In the genomic region with DNA sequence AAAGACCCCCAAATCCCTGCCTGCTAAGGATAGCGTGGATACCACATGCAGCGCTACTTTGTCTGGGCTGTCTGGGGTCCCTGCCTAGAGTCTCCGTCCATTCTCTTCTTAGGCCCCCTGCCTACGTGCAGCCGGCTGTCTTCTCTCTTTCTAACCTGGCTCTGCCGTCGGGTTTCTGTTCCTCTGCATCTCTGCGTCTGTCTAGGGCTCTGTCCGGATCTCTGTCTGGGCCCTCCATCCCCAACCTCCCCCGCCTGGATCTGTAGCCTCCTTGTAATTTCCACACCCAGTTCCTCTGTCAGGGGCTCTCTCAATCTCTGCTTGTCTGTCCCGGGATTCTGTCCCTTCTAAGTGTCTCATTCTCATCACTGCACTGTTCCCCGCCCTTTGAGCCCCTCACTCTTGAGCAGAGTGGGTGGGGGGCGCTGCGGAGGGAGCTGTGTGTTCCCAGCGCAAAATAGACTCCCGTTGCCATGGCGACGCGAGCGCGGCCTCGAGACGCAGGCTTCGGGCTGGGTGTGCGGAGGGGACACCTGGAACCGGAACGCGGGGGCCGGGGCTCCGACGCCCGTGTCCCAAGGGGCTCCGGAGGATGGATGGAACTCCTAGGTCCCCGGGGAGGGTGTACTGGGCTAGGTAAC, we compare ENCODE assay signal across 8 mouse cellular contexts. TPM values are rescaled to one million over a fixed set of nuclear protein-coding genes. Genes with fewer than 3 reads are reported as not detected.
DNase-seq lines count a peak whose midpoint lies in the region; ATAC-seq lines count a peak whose summit lies in the region.

No protein-coding gene starts in this region.

- no peaks in the 10 kb centered on the region for H3K36me3 ChIP-seq in kidney, embryonic 14.5 days (ENCODE audit: control insufficient read depth, insufficient read depth, low read length)
- no peaks in the 10 kb centered on the region for H3K36me3 ChIP-seq in forebrain, embryonic 13.5 days (ENCODE audit: poor library complexity, severe bottlenecking)

- H3K4me3 ChIP-seq in kidney, embryonic 14.5 days (ENCODE audit: low read length): peak overlapping the region; percentile 44
- H3K4me3 ChIP-seq in forebrain, embryonic 13.5 days: peak overlapping the region; percentile 57

- ATAC-seq in kidney, embryonic 14.5 days (ENCODE audit: low FRiP score, low TSS enrichment): peak; percentile 7; the same call in 1 of the 2 replicates
- ATAC-seq in forebrain, embryonic 13.5 days: peak; percentile 54
- no peak for ATAC-seq in activated CD4-positive, CD25-positive, alpha-beta regulatory T cell, adult 4 months
- ATAC-seq in megakaryocyte-erythroid progenitor cell, adult 5-6 weeks (replicated peaks; ENCODE audit: low FRiP score, low TSS enrichment, poor library complexity, severe bottlenecking): no peak

- H3K4me2 ChIP-seq in kidney, embryonic 14.5 days (replicated peaks; ENCODE audit: low read depth, low read length): peak overlapping the region; percentile 87
- H3K4me2 ChIP-seq in forebrain, embryonic 13.5 days: peak overlapping the region; percentile 92

- peaks cover 35% of the 10 kb centered on the region for H3K27me3 ChIP-seq in kidney, embryonic 14.5 days (ENCODE audit: control insufficient read depth, insufficient read depth, low read length)
- H3K27me3 ChIP-seq in forebrain, embryonic 13.5 days: peaks cover 45% of the 10 kb centered on the region

- WGBS in kidney, embryonic 14.5 days: 2% methylated on average over 34 of the region's 34 CpGs
- under 1% methylated on average over 34 of the region's 34 CpGs for WGBS in forebrain, embryonic 13.5 days

- H3K9ac ChIP-seq in kidney, embryonic 14.5 days (ENCODE audit: low read depth, low read length): peak overlapping the region; percentile 47
- peak overlapping the region; percentile 71 for H3K9ac ChIP-seq in forebrain, embryonic 13.5 days

- H3K4me1 ChIP-seq in kidney, embryonic 14.5 days (ENCODE audit: control insufficient read depth, insufficient read depth, low read length): peaks cover 15% of the 10 kb centered on the region; the same call in 1 of the 2 replicates
- peaks cover 32% of the 10 kb centered on the region for H3K4me1 ChIP-seq in forebrain, embryonic 13.5 days

- DNase-seq in kidney, adult 18-20 months: no peak
- peak; percentile 49 for DNase-seq in cerebellum, adult 11-12 months
- peak; percentile 79 to 90 for DNase-seq in layer of hippocampus, postnatal 14 days (ENCODE audit: low spot score in 2 of 2)
- DNase-seq in naive thymus-derived CD4-positive, alpha-beta T cell, adult 2 months (ENCODE audit: low read depth): peak; percentile 36

- H3K9me3 ChIP-seq in kidney, embryonic 14.5 days (ENCODE audit: control insufficient read depth, low read length): no peaks in the 10 kb centered on the region
- peaks cover 4% of the 10 kb centered on the region; the same call in 1 of the 2 replicates for H3K9me3 ChIP-seq in forebrain, embryonic 13.5 days (replicated peaks)

- no peak overlapping the region for H3K27ac ChIP-seq in kidney, embryonic 14.5 days (ENCODE audit: low read depth, low read length)
- H3K27ac ChIP-seq in forebrain, embryonic 13.5 days: peak overlapping the region; percentile 63

RNA-seq across cellular contexts. Expression of gene Shisa7, which starts 0.8 kb away (rescaled TPM):
- 0.89 and 1.1 TPM in 2 replicates for polyA plus RNA-seq in kidney, embryonic 14.5 days (2014; fragmentation: Nextera tagmentation; extraction: Ambion mirVana)
- polyA plus RNA-seq in forebrain, embryonic 13.5 days (2015; fragmentation: Nextera tagmentation; extraction: Ambion mirVana): 5.6 and 7.1 TPM in 2 replicates
- 100 to 1,000 TPM; 134 to 137 TPM for total RNA-seq in layer of hippocampus, postnatal 14 days (2021)
- under 1 TPM in 1 of 2 experiments, not detected in 1; 0.09 TPM for polyA plus RNA-seq in activated CD4-positive, CD25-positive, alpha-beta regulatory T cell, adult 4 months (2017; shearing (Covaris generic))
- total RNA-seq in megakaryocyte-erythroid progenitor cell, adult 5-6 weeks (2014; fragmentation: Nextera tagmentation): 0.31 TPM in 1 of 2 replicates, not detected in the other
- total RNA-seq in megakaryocyte-erythroid progenitor cell, adult 5-6 weeks (2017): not detected in 2 replicates

RNA-seq across cellular contexts. Expression of gene Isoc2b, which starts 26.3 kb away (rescaled TPM):
- polyA plus RNA-seq in kidney, embryonic 14.5 days (2014; fragmentation: Nextera tagmentation; extraction: Ambion mirVana): 4.5 and 8.3 TPM in 2 replicates
- 2.7 and 3.4 TPM in 2 replicates for polyA plus RNA-seq in forebrain, embryonic 13.5 days (2015; fragmentation: Nextera tagmentation; extraction: Ambion mirVana)
- 1 to 10 TPM; 3.2 to 5.5 TPM for total RNA-seq in layer of hippocampus, postnatal 14 days (2021)
- 10 to 100 TPM; 34.4 to 50.2 TPM for polyA plus RNA-seq in activated CD4-positive, CD25-positive, alpha-beta regulatory T cell, adult 4 months (2017; shearing (Covaris generic))
- total RNA-seq in megakaryocyte-erythroid progenitor cell, adult 5-6 weeks (2014; fragmentation: Nextera tagmentation): 1.8 and 12.5 TPM in 2 replicates
- total RNA-seq in megakaryocyte-erythroid progenitor cell, adult 5-6 weeks (2017): 13.3 and 86.2 TPM in 2 replicates

RNA-seq across cellular contexts. Expression of gene Ube2s, which starts 31.3 kb away (rescaled TPM):
- 465 and 546 TPM in 2 replicates for polyA plus RNA-seq in kidney, embryonic 14.5 days (2014; fragmentation: Nextera tagmentation; extraction: Ambion mirVana)
- 398 and 454 TPM in 2 replicates for polyA plus RNA-seq in forebrain, embryonic 13.5 days (2015; fragmentation: Nextera tagmentation; extraction: Ambion mirVana)
- total RNA-seq in layer of hippocampus, postnatal 14 days (2021): 100 to 1,000 TPM; 103 to 123 TPM
- 10 to 100 TPM; 39.3 to 43.6 TPM for polyA plus RNA-seq in activated CD4-positive, CD25-positive, alpha-beta regulatory T cell, adult 4 months (2017; shearing (Covaris generic))
- total RNA-seq in megakaryocyte-erythroid progenitor cell, adult 5-6 weeks (2014; fragmentation: Nextera tagmentation): 291 and 381 TPM in 2 replicates
- total RNA-seq in megakaryocyte-erythroid progenitor cell, adult 5-6 weeks (2017): 146 and 204 TPM in 2 replicates

RNA-seq across cellular contexts. Expression of gene Isoc2a, which starts 33.2 kb away (rescaled TPM):
- 0.95 and 1.3 TPM in 2 replicates for polyA plus RNA-seq in kidney, embryonic 14.5 days (2014; fragmentation: Nextera tagmentation; extraction: Ambion mirVana)
- 0.63 and 0.77 TPM in 2 replicates for polyA plus RNA-seq in forebrain, embryonic 13.5 days (2015; fragmentation: Nextera tagmentation; extraction: Ambion mirVana)
- total RNA-seq in layer of hippocampus, postnatal 14 days (2021): 1 to 10 TPM; 8.9 to 9.8 TPM
- polyA plus RNA-seq in activated CD4-positive, CD25-positive, alpha-beta regulatory T cell, adult 4 months (2017; shearing (Covaris generic)): under 1 TPM; 0.20 to 0.69 TPM
- 7.9 and 9.6 TPM in 2 replicates for total RNA-seq in megakaryocyte-erythroid progenitor cell, adult 5-6 weeks (2014; fragmentation: Nextera tagmentation)
- total RNA-seq in megakaryocyte-erythroid progenitor cell, adult 5-6 weeks (2017): 7.4 and 13.2 TPM in 2 replicates

RNA-seq across cellular contexts. Expression of gene Rpl28, which starts 51.0 kb away (rescaled TPM):
- 251 and 292 TPM in 2 replicates for polyA plus RNA-seq in kidney, embryonic 14.5 days (2014; fragmentation: Nextera tagmentation; extraction: Ambion mirVana)
- polyA plus RNA-seq in forebrain, embryonic 13.5 days (2015; fragmentation: Nextera tagmentation; extraction: Ambion mirVana): 244 and 284 TPM in 2 replicates
- total RNA-seq in layer of hippocampus, postnatal 14 days (2021): 100 to 1,000 TPM; 498 to 526 TPM
- 100 to 1,000 TPM; 460 to 740 TPM for polyA plus RNA-seq in activated CD4-positive, CD25-positive, alpha-beta regulatory T cell, adult 4 months (2017; shearing (Covaris generic))
- 3,204 and 3,219 TPM in 2 replicates for total RNA-seq in megakaryocyte-erythroid progenitor cell, adult 5-6 weeks (2014; fragmentation: Nextera tagmentation)
- total RNA-seq in megakaryocyte-erythroid progenitor cell, adult 5-6 weeks (2017): 676 and 1,069 TPM in 2 replicates

Comparison
In these comparisons a context has a peak if more than half of its experiments do, and no peak if none do; other contexts are left out.
1. ATAC-seq: peak in kidney, embryonic 14.5 days (single experiment) and forebrain, embryonic 13.5 days (single experiment); none in activated CD4-positive, CD25-positive, alpha-beta regulatory T cell, adult 4 months (single experiment) and megakaryocyte-erythroid progenitor cell, adult 5-6 weeks (single experiment).